Mouse (Mus musculus) right cerebral cortex, postnatal 25 days (tissue): Measurements from ENCODE around the gene Gm5862.
"Not testable (repeated sequence)": the region's sequence is repeated elsewhere in the genome, so short reads cannot be mapped to it uniquely, and the experiment has no call there.

Source experiments
- DNase-seq: peaks from one replicate; pipeline ENCODE4 v3.0.0; 2022

Gm5862 gene

GRCm38 (mm10) chr5:26022816-26023215 is at the start of gene Gm5862:
Gene Gm5862, minus strand, starts transcription at chr5:26022916.
- DNase-seq: not testable (repeated sequence)

DNA sequence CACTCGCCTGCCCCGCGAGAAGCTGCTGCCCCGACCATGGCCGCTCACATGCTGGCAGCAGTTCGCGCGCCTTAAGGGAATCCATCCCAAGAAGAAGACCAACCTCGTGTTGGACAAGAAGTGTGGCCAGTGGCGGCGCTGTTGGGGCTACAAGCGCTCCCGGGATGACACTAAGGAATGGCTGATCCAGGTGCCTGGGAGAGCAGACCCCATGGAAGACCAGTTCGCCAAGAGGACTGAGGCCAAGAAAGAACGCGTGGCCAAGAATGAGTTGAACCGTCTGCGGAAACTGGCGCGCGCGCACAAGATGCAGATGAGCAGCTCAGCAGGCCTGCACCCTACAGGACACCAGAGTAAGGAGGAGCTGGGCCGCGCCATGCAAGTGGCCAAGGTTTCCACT is 48.0 kb upstream of the Gm5862 start:
- no peak for DNase-seq

- not testable (repeated sequence) for DNase-seq
Measured at GRCm38 (mm10) chr5:26058481-26058880, 35.8 kb upstream of the Gm5862 start, which contains the start of gene Gm7347. Gene Gm7347, minus strand, starts transcription at chr5:26058581.

- not testable (repeated sequence) for DNase-seq
Measured at GRCm38 (mm10) chr5:26039458-26039857, 16.7 kb upstream of the Gm5862 start, which contains the start of gene Speer4a. Gene Speer4a, minus strand, starts transcription at chr5:26039558.

DNA sequence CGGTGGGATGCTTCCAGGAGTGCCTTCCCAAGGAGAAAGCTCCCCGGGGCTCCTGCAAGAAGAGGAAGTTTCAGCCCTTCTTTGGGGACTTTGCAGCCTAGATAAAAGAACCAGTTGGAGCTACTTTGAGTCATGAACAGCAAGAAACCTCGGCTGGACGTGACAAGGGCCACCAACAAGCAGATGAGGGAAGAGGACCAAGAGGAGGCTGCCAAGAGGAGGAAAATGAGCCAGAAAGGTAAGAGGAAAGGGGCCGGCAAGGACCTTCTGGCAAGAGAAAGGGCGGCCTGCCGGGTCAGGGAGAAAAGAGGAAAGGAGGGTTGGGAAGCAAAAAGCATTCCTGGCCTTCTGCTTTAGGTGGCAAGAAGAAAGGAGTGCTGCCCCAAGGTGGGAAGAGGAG is 15.0 kb downstream of the Gm5862 start:
- not testable (repeated sequence) for DNase-seq

DNA sequence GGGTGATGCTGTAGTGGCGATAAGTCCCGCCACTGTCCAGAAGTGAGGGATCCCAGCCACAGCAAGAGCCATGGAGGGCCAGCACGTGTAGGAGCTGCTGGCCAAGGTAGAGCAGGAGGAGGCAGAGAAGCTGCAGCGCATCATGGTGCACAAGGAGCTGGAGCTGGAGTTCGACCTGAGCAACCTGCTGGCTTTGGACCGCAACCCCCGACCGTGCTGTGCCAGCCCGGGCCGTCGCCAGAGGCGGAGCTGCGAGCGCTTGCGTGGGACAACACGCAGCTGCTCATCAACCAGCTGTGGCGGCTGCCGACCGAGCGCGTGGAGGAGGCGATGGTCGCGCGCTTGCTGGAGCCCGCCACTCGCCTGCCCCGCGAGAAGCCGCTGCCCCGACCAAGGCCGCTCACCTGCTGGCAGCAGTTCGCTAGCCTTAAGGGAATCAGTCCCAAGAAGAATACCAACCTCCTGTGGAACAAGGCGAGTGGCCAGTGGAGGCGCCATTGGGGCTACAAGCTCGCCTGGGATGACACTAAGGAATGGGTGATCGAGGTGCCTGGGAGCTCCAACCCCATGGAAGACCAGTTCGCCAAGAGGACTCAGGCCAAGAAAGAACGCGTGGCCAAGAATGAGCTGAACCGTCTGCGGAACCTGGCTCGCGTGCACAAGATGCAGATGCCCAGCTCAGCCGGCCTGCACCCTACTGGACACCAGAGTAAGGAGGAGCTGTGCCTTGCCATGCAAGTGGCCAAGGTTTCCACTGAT is 15.6 kb downstream of the Gm5862 start:
- peak; percentile 15 for DNase-seq

DNA sequence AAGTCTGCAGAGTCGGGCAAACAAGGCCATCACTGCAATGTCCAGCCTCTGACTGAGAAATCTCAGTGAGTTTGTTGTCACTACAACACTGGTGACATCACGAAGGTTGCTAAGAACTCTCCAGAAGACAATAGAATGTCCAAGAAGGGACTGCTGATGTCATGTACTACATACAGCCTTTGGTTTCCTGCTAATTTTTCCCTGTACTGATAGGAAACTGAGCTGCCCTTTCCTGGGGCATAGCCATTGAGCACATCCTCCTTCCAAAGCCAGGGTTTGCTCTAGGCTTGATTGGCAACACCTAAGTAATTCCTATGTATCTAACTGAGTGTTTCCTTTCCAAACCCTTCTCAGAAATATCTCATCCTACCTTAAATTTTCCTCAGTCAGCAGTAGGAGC is 18.0 kb downstream of the Gm5862 start, which contains the start of gene Gm1979:
Gene Gm1979 (minus strand): TSS at position 101 of the 400 bp plus-strand sequence.
- DNase-seq: not testable (repeated sequence)

DNA sequence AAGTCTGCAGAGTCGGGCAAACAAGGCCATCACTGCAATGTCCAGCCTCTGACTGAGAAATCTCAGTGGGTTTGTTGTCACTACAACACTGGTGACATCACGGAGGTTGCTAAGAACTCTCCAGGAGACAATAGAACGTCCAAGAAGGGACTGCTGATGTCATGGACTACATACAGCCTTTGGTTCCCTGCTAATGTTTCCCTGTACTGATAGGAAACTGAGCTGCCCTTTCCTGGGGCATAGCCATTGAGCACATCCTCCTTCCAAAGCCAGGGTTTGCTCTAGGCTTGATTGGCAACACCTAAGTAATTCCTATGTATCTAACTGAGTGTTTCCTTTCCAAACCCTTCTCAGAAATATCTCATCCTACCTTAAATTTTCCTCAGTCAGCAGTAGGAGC is 34.2 kb downstream of the Gm5862 start, which contains the start of gene Gm21698:
Gene Gm21698 (minus strand): TSS at position 101 of the 400 bp plus-strand sequence.
- not testable (repeated sequence) for DNase-seq

- DNase-seq: not testable (repeated sequence)
Measured at GRCm38 (mm10) chr5:25972563-25972962, 50.2 kb downstream of the Gm5862 start, which contains the start of gene Gm21680. Gene Gm21680, minus strand, starts transcription at chr5:25972663.
